Mouse (Mus musculus) brain, embryonic 14.5 days (tissue): ENCODE results near the gene Phip. TPM values are rescaled to one million over a fixed set of nuclear protein-coding genes. Genes with fewer than 3 reads are reported as not detected.
A peak's percentile ranks its signal among the peaks of the same experiment; 100 is the strongest.

Source experiments
- DNase-seq: peaks from one replicate; pipeline ENCODE4 v3.0.0-alpha.2; 2011; ENCODE audit warnings: low read depth
- CTCF ChIP-seq: fragments of 200-500 bp; IDR thresholded peaks from 2 replicates; pipeline ENCODE4 v1.5.1; 2012; ENCODE audit warnings: inconsistent platforms, mild to moderate bottlenecking, moderate library complexity, borderline replicate concordance; ENCODE audit not compliant: insufficient read depth, insufficient read length; ENCODE audit errors: extremely low read depth
- POLR2A ChIP-seq: fragments of 200-500 bp; IDR thresholded peaks from 2 replicates; pipeline ENCODE4 v1.6.1; 2012; ENCODE audit warnings: mild to moderate bottlenecking, inconsistent platforms, borderline replicate concordance; ENCODE audit not compliant: poor library complexity, insufficient read depth, insufficient read length, severe bottlenecking; ENCODE audit errors: extremely low read depth
- polyA plus RNA-seq: library from polyadenylated mRNA; depleted of rRNA; stranded (reverse); fragments of >200 nt; gene quantifications from 2 replicates; pipeline ENCODE4 v1.2.3, GENCODE M21; 2012

Phip gene
- polyA plus RNA-seq, 1 experiment = 36.6 TPM

GRCm38 (mm10) chr9:82867698-82868097 is 107.6 kb downstream of the Phip start:
- no peak for TF ChIP-seq POLR2A
- no peak for TF ChIP-seq CTCF
- DNase-seq = no peak

GRCm38 (mm10) chr9:82866121-82866520 is 109.2 kb downstream of the Phip start:
- DNase-seq = no peak
- TF ChIP-seq CTCF (no peak), POLR2A (no peak)

GRCm38 (mm10) chr9:82861775-82862430 is 113.4 kb downstream of the Phip start:
- TF ChIP-seq CTCF = no peak
- no peak for TF ChIP-seq POLR2A
- no peak for DNase-seq

GRCm38 (mm10) chr9:82861316-82861715 is 114.0 kb downstream of the Phip start:
- no peak for DNase-seq
- TF ChIP-seq CTCF (no peak), POLR2A (no peak)

- DNase-seq = no peak
- TF ChIP-seq CTCF = no peak
- no peak for TF ChIP-seq POLR2A
Observed at GRCm38 (mm10) chr9:82860805-82861204, 114.5 kb downstream of the Phip start.

GRCm38 (mm10) chr9:82856241-82856640 is 119.1 kb downstream of the Phip start:
- DNase-seq = no peak
- TF ChIP-seq POLR2A = no peak

GRCm38 (mm10) chr9:82854973-82855614 is 120.2 kb downstream of the Phip start:
- DNase-seq = no peak

GRCm38 (mm10) chr9:82854040-82854439 is 121.3 kb downstream of the Phip start:
- peak; percentile 76 for DNase-seq
- TF ChIP-seq CTCF (peak; percentile 53; the same call in 1 of the 2 replicates), POLR2A (no peak)

More at GRCm38 (mm10) chr9:82854973-82855614, 120.2 kb downstream of the Phip start:
- no peak for TF ChIP-seq CTCF
- no peak for TF ChIP-seq POLR2A

- no peak for TF ChIP-seq CTCF
- no peak for TF ChIP-seq POLR2A
- DNase-seq = no peak
Observed at GRCm38 (mm10) chr9:82842671-82843070, 132.6 kb downstream of the Phip start.

GRCm38 (mm10) chr9:82835921-82836320 is 139.4 kb downstream of the Phip start:
- TF ChIP-seq CTCF (no peak), POLR2A (no peak)
- DNase-seq = no peak

- DNase-seq = no peak
- no peak for TF ChIP-seq CTCF
- no peak for TF ChIP-seq POLR2A
Observed at GRCm38 (mm10) chr9:82831891-82832290, 143.4 kb downstream of the Phip start.
